Mouse (Mus musculus) cerebral cortex, adult 2 months (tissue): ENCODE results near the gene Gm6588.

ENCODE experiments used
- WGBS: fragments of 180-500 bp; shearing (Covaris S2); methylation state at CpG from one replicate; pipeline ENCODE4 v1.1.7; 2018; 5-methylcytosine and 5-hydroxymethylcytosine counted together

The Gm6588 gene

GRCm38 (mm10) chr5:112470144-112470543, 20.9 kb downstream of the Gm6588 start:
- WGBS = 48% methylated on average over 6 of the region's 6 CpGs

GRCm38 (mm10) chr5:112473453-112473852, 24.2 kb downstream of the Gm6588 start:
- WGBS = 49% methylated on average over 6 of the region's 6 CpGs

DNA sequence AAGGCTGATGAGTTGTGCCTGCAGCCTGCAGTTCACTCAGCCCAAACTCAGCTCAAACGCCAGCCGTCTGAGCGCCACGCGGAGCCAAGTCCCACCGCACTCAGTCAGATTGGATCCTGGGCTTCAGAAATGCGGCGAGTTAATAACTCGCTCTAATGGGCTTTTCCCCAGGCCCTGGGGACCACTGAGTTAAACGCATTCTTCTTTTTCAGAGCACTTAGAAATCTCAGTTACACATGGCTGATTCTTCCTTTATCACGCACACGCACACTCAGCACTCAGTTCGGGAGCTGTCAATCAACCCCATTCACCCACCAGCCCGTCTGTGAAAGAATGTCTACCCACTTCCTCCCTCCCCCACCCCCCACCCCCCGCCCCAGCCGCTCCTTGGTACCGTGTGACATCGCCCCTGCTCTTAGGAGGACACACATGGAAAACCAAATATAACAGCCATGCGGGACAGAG, 32.8 kb downstream of the Gm6588 start:
- 17% methylated on average over 19 of the region's 19 CpGs for WGBS

GRCm38 (mm10) chr5:112482551-112482950, 33.3 kb downstream of the Gm6588 start:
- WGBS = 35% methylated on average over 13 of the region's 13 CpGs

- WGBS = 83% methylated on average over 8 of the region's 8 CpGs
Observed at GRCm38 (mm10) chr5:112483030-112483429, 33.8 kb downstream of the Gm6588 start.

DNA sequence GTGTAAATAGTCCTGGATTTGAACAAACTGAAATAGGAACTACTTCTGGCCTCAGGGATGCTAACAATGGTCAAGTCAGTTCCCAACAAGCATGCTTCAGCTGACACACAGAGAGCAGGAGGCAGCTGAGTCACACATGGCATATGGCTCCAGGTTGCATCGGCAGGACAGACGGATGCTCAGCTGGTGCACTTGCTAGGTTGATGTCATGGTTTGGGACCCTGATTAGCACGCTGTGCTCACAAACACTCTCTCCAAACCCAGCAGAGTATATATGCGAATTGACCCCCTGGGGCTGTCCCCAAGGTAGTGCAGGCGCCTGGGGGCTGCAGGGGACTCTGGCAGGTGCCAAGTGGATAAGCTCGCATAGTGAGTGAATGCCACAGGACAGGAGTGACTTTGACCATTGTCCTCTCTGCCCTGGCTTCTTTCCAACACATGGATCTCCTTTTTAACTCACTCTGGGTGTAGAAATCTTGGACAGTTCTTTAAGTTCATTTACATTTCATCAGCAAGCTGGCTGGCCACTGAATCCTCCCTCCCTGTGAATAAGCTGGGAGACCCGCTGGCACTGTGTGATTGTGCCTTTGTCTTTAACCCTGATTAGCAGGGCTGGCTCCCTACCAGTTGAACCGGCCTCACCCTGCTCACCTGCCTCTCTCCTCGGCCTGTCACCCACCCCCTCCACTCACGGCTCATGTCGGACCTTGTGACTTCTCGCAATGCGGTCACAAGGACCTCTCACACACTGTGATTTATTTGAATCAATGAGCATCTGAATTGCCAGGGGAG, 35.9 kb downstream of the Gm6588 start:
- WGBS = 52% methylated on average over 13 of the region's 13 CpGs

DNA sequence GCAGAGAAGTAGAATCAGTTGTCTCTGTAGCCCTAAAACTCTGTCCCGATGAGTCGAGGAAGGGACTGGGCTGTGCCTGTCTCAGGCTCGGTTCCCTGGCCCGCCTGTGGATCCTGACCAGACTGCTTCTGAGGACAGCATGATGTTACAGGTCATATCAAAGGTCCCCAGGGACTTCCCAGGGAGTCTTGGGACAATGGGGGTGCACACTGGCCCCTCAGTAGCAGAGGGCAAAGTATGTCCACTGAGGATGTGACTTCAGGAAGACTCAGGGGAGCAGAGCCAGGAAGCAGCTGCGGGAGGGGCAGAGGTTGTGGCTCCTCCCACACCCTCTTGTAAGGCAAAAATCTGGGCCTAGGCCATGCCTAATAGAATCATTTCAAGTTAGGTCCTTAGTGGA, 37.2 kb downstream of the Gm6588 start:
- WGBS = 75% methylated on average over 5 of the region's 5 CpGs

- WGBS = 96% methylated on average over 1 of the region's 1 CpGs
Observed at GRCm38 (mm10) chr5:112487504-112487903, 38.3 kb downstream of the Gm6588 start.

DNA sequence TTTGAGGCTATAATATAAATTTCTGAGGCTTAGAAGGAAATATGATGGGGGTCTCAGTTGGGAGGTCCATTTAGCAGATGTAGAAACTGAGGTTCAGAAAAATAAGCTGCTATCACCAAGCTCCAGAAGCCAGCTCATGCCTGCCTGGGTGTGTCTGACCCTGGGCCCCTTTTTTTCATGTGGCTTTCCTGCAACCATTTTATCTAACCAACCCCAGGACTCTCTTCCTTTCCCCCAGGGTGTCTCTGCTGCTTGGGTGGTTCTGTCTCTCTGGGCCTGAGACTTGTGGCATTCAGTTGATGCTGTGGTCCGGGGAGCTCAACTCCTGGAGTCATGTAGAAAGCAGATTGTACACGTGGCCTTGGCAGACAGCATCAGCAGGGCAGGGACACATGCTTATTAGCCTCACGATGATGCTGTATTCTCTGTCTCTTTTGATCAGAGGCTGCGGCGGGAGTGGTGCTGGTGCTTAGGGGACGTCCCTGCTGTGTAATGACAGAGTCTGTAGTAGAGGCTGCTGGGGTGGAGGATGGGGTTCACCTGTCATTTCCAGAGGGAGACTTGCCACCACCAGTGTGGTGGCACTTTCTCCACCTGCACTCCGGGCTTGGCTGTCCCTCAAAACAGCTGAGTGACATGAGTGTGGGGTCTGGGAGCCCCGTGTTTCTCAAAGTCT, 39.0 kb downstream of the Gm6588 start:
- 63% methylated on average over 8 of the region's 8 CpGs for WGBS

- 49% methylated on average over 11 of the region's 11 CpGs for WGBS
Observed at GRCm38 (mm10) chr5:112491489-112491888, 42.3 kb downstream of the Gm6588 start.

- 37% methylated on average over 11 of the region's 11 CpGs for WGBS
Observed at GRCm38 (mm10) chr5:112493492-112493891, 44.3 kb downstream of the Gm6588 start.

GRCm38 (mm10) chr5:112496753-112497369, 47.6 kb downstream of the Gm6588 start:
- WGBS = 44% methylated on average over 7 of the region's 7 CpGs

DNA sequence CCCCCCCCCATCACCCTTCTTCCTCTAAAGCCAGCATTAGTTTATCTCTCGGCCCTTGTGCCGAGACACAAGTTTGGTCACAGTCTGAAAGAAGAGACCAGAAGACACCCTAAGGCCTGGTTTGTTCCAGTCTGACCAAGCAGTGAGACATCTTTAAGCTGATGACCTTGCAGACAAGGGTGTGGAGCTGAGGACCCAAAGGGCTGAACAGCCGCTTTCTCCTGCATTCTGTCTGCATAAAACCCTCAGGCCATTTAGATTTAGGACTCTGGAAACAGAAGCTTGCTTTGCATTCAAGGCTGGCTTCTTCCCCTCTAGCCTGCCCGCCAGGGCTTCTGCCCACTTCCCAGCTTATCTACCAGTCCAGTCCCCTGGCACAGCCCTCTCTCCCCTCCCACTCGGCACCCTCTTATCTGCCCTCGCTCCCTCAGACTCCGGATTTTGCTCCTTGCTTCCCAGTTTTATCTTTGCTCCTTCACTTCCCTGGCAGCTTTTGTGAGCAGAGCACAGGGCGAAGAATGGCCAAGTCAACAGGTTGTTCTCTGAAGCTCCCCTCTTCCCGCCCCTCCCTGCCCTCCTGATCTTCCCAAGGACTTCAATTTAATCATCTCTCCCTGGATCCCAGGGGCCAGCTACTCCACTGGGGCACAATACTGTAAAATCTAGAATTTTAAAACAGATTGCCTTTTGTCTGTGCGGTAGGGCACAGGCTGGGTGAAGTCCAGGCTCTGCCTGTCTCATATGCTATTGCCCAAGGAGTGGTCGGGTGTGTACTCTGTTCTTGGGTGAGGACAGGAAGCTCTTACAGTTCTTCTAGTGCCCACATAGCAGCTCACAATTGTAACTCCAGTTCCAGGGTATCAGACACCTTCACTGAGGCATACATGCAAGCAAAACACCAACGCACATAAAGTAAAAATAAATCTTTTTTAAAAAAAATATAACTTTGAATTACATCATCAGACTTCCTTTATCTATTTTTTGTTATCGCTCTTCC, 50.0 kb downstream of the Gm6588 start:
- WGBS = 60% methylated on average over 13 of the region's 13 CpGs

DNA sequence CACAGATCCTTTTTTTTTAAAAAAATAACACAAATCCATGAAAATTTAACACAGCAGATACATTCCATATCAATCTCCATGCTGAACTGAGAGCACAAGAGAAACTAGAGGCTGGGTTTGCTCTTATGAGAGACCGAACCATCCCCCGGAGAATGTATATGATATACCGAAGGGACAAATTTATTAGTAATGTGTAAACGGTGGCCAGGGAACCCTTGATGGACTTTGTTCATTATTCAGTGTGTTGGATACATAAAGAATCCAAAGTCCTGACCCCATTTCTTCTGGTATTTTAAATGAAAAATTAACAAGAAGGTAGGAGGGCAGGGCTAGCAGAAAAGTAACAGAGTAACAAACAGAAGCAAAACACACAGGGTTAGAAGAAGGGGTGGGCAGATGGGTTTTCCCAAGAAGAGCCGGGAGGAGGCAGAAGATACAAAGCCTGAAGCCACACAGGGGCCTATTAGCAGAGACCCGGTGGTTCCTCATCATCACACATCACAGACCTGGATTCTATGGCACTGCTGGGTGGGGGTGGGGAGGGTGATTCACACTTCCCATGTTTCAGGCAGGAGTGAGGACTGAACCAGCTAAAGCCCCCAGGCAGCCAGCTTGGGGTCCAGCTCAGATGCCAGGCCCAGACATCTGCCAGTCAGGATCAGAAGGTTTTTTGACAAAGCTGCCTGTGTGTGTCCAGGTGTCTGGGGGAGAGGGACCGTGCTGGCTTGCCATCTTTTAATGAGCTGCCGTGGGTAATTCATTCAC, 50.9 kb downstream of the Gm6588 start:
- 48% methylated on average over 8 of the region's 8 CpGs for WGBS
